Mouse (Mus musculus) olfactory bulb, adult 2 months (tissue): ENCODE results near the gene Mgat2.

Source experiments
- CTCF ChIP-seq: fragments of 200-500 bp; IDR thresholded peaks from 2 replicates; pipeline ENCODE4 v1.5.1; 2012; ENCODE audit warnings: low read depth, mild to moderate bottlenecking, low read length, moderate library complexity; ENCODE audit not compliant: insufficient read depth
- POLR2A ChIP-seq: fragments of 200-500 bp; IDR thresholded peaks from 2 replicates; pipeline ENCODE4 v1.6.1; 2012; ENCODE audit warnings: mild to moderate bottlenecking, low read depth, low read length, moderate library complexity; ENCODE audit not compliant: insufficient read depth

DNA sequence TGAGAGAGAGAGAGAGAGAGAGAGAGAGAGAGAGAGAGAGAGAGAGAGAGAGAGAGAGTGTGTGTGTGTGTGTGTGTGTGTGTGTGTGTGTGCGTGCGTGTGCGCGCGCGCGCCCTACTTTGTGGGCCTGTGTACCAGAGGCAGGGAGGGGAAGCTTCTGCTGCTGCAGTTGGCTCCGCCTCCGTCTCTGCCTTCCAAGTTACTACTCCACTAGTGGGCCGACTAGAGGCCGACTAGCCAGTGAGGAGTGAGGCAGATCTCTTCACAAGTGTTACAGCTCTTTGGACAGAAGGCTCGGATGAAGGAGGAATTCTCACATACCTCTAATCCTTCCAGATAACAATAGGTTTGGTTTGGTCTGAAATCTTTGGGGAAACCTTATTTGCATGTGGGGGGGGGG, 4.6 kb upstream of the Mgat2 start:
- TF ChIP-seq CTCF (no peak), POLR2A (no peak)
